Mouse (Mus musculus) intestine, postnatal 0 days (tissue): ENCODE measurements at regions not wholly inside any gene's neighbourhood (a gene's known extent, or its start where the extent isn't known, plus 50 kb on each side); places are given as distances from the start of the nearest gene placed in this dataset.

Experiments used
- ATAC-seq: fragments of 200-750 bp; cut with Nextera tagmentation; 2 replicates; pipeline ENCODE4 v1.8.0; 2017; ENCODE audit warnings: mild to moderate bottlenecking, moderate TSS enrichment, moderate library complexity
- H3K27ac ChIP-seq: fragments of 300-500 bp; sonication (generic); 2 replicates; pipeline ENCODE4 v1.5.1; 2014; ENCODE audit warnings: mild to moderate bottlenecking, low read depth, low read length, moderate library complexity
- H3K27me3 ChIP-seq: fragments of 300-500 bp; sonication (generic); replicated peaks from 2 replicates; pipeline ENCODE4 v1.6.1; 2014; ENCODE audit warnings: low read length, mixed read lengths; ENCODE audit not compliant: control insufficient read depth, insufficient read depth
- H3K36me3 ChIP-seq: fragments of 300-500 bp; sonication (generic); 2 replicates; pipeline ENCODE4 v1.6.1; 2014; ENCODE audit warnings: mild to moderate bottlenecking, moderate library complexity; ENCODE audit not compliant: control insufficient read depth, insufficient read depth
- H3K4me1 ChIP-seq: fragments of 300-500 bp; sonication (generic); replicated peaks from 2 replicates; pipeline ENCODE4 v1.6.1; 2014; ENCODE audit warnings: antibody characterized with exemption, low read length, mixed read lengths; ENCODE audit not compliant: control insufficient read depth, insufficient read depth
- H3K4me2 ChIP-seq: fragments of 300-500 bp; sonication (generic); replicated peaks from 2 replicates; pipeline ENCODE4 v1.6.1; 2014; ENCODE audit warnings: low read depth, mild to moderate bottlenecking, moderate library complexity
- H3K4me3 ChIP-seq: fragments of 300-500 bp; sonication (generic); 2 replicates; pipeline ENCODE4 v1.5.1; 2014; ENCODE audit warnings: low read depth, low read length
- H3K9ac ChIP-seq: fragments of 300-500 bp; sonication (generic); 2 replicates; pipeline ENCODE4 v1.6.1; 2014; ENCODE audit warnings: mild to moderate bottlenecking, low read depth, low read length
- H3K9me3 ChIP-seq: fragments of 300-500 bp; sonication (generic); 2 replicates; pipeline ENCODE4 v1.6.1; 2016; ENCODE audit warnings: mixed run types; ENCODE audit not compliant: control insufficient read depth
- CTCF ChIP-seq: sonication (generic); IDR thresholded peaks from 2 replicates; pipeline ENCODE4 v1.5.1; 2016; ENCODE audit warnings: low read depth, mild to moderate bottlenecking, control low read depth, antibody characterized with exemption, moderate library complexity
- WGBS: fragments of 180-500 bp; shearing (Covaris S2); extraction: QIAGEN DNeasy Blood & Tissue Kit; methylation state at CpG from one replicate; pipeline ENCODE4 v1.1.7; 2014; 5-methylcytosine and 5-hydroxymethylcytosine counted together

DNA sequence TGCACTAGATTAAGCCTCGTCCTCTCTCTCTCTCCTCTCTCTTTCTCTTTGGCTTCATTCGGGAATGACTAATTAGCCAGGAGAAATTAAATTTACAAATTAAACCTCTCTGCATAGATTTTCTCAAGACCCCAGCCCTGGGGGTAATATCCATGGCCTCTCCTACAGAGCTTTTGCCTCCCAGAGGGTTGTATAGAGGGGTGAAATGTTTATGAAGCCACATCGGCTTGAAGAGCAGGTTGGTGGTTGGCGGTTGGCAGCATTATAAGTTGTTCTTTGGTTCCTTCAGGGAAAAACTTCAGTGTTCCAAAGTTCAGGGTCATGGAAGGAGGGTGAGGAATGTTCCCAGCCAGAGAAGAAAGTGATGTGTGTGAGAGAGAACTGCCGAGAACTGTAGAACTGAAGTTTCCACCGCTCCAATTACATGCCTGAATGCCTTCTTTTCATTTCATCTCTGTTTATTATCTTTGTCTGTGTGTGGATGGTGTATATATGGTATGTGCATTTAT lies 97.4 kb upstream of the Adgrf1 start:
- Histone ChIP-seq H3K4me3 (no peak overlapping the region), H3K4me1 (no peaks in the 10 kb centered on the region), H3K9ac (no peak overlapping the region), H3K36me3 (no peaks in the 10 kb centered on the region), H3K27ac (no peak overlapping the region), H3K4me2 (no peak overlapping the region), H3K9me3 (no peaks in the 10 kb centered on the region), H3K27me3 (no peaks in the 10 kb centered on the region)
- TF ChIP-seq CTCF = no peak
- no peak for ATAC-seq
- WGBS = 67% methylated on average over 6 of the region's 6 CpGs

DNA sequence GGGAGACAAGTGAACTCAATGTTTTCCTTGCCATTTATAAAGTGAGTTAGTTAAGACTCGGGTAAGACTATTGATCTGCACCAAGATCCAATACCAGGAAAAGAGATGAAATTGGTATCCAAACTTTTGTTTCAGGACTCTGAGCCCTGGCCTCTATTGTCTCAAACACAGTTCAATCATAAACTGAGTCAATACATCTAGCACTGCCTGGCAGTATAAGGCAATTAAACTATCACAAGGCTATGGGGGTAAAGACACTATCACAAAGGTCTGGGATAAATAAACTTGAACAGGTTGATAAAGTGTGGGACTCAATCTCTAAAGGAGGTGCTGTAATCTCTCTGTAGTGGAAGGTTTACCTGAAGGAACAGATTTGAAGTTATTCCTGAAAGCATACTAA lies 95.3 kb upstream of the Adgrf1 start:
- Histone ChIP-seq H3K4me1 (no peaks in the 10 kb centered on the region), H3K4me2 (no peak overlapping the region), H3K9me3 (no peaks in the 10 kb centered on the region), H3K27ac (no peak overlapping the region), H3K9ac (no peak overlapping the region), H3K4me3 (no peak overlapping the region), H3K36me3 (no peaks in the 10 kb centered on the region), H3K27me3 (no peaks in the 10 kb centered on the region)
- TF ChIP-seq CTCF = no peak
- 28% methylated on average over 1 of the region's 1 CpGs for WGBS
- ATAC-seq = no peak

DNA sequence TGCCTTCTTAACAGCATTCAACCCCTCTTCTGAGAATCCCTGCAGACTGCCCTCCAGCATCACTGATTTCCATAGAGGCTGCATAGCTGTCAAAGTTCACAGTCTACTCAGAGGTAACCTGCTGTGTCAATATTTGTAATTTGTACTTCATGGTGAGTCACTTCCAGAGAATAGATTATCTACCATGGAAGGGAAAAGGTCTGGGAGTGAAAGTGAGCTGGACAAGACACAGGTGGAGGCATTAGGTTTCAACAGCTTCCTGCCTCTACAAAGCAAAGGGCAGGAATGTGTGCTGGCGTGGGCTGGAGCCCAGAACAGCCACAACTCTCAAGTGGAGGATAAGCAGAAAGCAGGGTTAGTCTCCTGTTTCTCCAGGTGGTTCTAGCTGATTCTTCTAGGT lies 92.9 kb upstream of the Adgrf1 start:
- Histone ChIP-seq H3K9ac (no peak overlapping the region), H3K4me3 (no peak overlapping the region), H3K4me2 (no peak overlapping the region), H3K36me3 (no peaks in the 10 kb centered on the region), H3K27ac (no peak overlapping the region), H3K27me3 (no peaks in the 10 kb centered on the region), H3K9me3 (no peaks in the 10 kb centered on the region), H3K4me1 (no peaks in the 10 kb centered on the region)
- TF ChIP-seq CTCF = no peak
- peak; percentile 85 for ATAC-seq
- WGBS = 14% methylated on average over 1 of the region's 1 CpGs

DNA sequence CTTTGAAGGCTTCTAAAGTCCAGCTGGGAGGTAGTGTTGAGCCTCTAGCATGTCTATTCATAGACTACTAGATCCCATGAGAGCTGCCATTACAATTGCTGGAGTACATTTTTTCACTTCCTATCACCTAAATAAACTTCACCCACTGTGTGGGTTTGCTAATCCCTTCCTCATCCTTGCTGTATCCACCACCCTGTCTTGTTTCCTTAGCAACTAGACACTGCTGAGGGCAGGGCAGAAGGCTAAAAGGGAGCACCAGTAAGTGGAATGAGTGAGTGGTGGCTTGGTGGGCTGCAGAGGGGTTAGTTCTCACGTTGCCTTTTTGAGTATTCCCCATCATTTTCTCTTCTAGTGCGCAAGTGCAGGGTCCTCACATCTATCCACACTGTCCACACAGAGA lies 80.1 kb upstream of the Adgrf1 start:
- no peak overlapping the region for H3K27ac ChIP-seq
- H3K4me3 ChIP-seq = no peak overlapping the region
- H3K9ac ChIP-seq = no peak overlapping the region
- no peaks in the 10 kb centered on the region for H3K36me3 ChIP-seq
- H3K4me1 ChIP-seq = no peaks in the 10 kb centered on the region
- H3K9me3 ChIP-seq = no peaks in the 10 kb centered on the region
- TF ChIP-seq CTCF = no peak
- no peak for ATAC-seq
- 59% methylated on average over 2 of the region's 2 CpGs for WGBS
- no peaks in the 10 kb centered on the region for H3K27me3 ChIP-seq
- H3K4me2 ChIP-seq = no peak overlapping the region

DNA sequence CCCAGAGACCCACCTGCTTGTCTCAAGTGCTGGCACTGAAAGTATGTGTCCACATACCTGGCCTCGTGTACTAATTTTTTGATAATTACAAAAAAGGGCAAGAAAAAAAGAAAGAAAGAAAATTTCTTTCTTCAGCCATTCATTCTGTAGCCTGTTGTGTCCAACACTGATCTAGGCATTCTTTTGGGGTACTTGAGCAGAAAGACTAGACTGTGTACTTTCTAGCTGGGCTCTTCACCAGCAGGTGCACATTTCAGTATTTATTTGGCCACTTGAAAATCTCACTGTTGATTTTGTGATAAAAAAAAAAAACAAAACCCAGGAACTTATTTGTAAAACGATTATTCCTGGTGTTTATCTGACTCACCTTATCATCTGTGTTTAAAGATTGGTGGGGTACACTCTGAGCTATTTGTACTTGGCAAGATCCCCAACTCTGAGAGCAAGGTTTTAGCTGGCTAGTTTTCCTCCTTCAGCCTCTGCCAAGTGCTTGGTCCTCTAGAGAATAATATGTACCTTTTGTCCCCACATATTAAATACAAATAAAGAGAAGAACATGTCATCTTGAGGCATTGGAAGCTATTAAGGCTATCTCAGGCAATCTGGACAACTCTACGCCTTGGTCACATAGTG lies 79.2 kb upstream of the Adgrf1 start:
- TF ChIP-seq CTCF = no peak
- no peak for ATAC-seq
- Histone ChIP-seq H3K27ac (no peak overlapping the region), H3K4me2 (no peak overlapping the region), H3K4me3 (no peak overlapping the region), H3K4me1 (no peaks in the 10 kb centered on the region), H3K9ac (no peak overlapping the region), H3K9me3 (no peaks in the 10 kb centered on the region), H3K27me3 (no peaks in the 10 kb centered on the region), H3K36me3 (no peaks in the 10 kb centered on the region)
- WGBS = 59% methylated on average over 3 of the region's 3 CpGs

DNA sequence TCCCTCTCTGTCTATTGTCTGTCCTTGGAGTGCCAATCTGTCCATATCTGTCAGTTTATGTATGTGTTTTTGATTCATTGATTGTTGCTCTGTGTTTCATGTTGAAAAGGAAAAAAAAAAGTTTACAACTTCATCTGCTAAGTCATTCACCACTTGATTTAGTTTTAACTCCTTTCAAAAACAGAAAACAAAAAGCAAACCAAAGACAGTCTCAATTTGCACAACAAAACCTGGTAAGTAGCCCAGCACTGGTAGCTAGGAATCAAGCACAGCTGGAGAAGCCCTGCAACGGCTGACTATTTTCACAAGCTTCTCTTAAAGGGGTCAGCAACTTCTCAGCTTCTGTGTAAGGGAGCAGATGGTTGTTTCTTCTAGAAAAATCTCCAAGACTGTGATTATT lies 72.9 kb upstream of the Adgrf1 start:
- TF ChIP-seq CTCF = no peak
- H3K4me3 ChIP-seq = no peak overlapping the region
- no peaks in the 10 kb centered on the region for H3K36me3 ChIP-seq
- no peak overlapping the region for H3K4me2 ChIP-seq
- no peaks in the 10 kb centered on the region for H3K27me3 ChIP-seq
- no peak overlapping the region for H3K9ac ChIP-seq
- ATAC-seq = no peak
- no peaks in the 10 kb centered on the region for H3K4me1 ChIP-seq
- H3K9me3 ChIP-seq = no peaks in the 10 kb centered on the region
- WGBS = 82% methylated on average over 1 of the region's 1 CpGs
- no peak overlapping the region for H3K27ac ChIP-seq

DNA sequence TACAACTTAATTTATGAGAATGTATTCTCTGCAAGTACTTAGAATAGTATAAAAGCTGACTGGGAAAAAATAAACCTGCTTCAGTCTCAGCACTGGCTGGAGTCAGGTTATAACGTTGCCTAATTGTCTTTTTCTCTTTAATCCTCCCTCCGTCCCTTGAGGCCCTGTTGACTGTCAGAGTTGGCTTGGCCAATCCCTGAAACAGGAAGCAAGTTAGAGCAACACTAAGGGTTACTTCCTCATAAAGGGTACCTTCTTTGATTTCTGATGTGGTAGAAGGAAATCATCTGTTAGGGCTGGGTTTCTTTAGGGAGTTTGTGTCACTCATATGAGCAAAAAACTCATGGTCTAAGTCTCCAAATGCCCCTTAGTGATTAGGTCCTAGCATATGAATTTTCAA lies 69.3 kb upstream of the Adgrf1 start:
- WGBS = 59% methylated on average over 2 of the region's 2 CpGs
- no peak for TF ChIP-seq CTCF
- no peaks in the 10 kb centered on the region for H3K9me3 ChIP-seq
- H3K27ac ChIP-seq = no peak overlapping the region
- no peaks in the 10 kb centered on the region for H3K4me1 ChIP-seq
- H3K4me3 ChIP-seq = no peak overlapping the region
- no peak overlapping the region for H3K4me2 ChIP-seq
- no peaks in the 10 kb centered on the region for H3K27me3 ChIP-seq
- H3K9ac ChIP-seq = no peak overlapping the region
- ATAC-seq = no peak
- H3K36me3 ChIP-seq = no peaks in the 10 kb centered on the region
